Mouse (Mus musculus) hematopoietic stem cell, adult 5-6 weeks (primary cell): ENCODE data around the gene Gclc. TPM values are rescaled to one million over a fixed set of nuclear protein-coding genes. Genes with fewer than 3 reads are reported as not detected.
A peak's percentile ranks its signal among the peaks of the same experiment; 100 is the strongest.

Experiments used
- ATAC-seq, 2 experiments: fragments of 125-278 bp in 1 of 2; replicated peaks in 1 of 2; 2 replicates each; pipeline ENCODE4 v1.8.0; 2016 to 2017; ENCODE audit warnings: inconsistent platforms in 2 of 2, mild to moderate bottlenecking in 2 of 2, moderate number of reproducible peaks in 2 of 2, low read depth in 1 of 2, moderate TSS enrichment in 1 of 2; ENCODE audit not compliant: low FRiP score in 2 of 2, poor library complexity in 2 of 2, severe bottlenecking in 2 of 2, insufficient read depth in 1 of 2, low TSS enrichment in 1 of 2
- total RNA-seq: library from RNA; stranded (forward); fragments of 172-1452, 232-1000 nt; gene quantifications from 2 replicates; pipeline ENCODE4 v1.2.3, GENCODE M21; 2017

Gclc gene
- total RNA-seq = 43.8 and 44.8 TPM in 2 replicates

- ATAC-seq = peak; percentile 42 to 55
Observed at GRCm38 (mm10) chr9:77753853-77754727, at the start of gene Gclc. TSS of gene Gclc (plus strand) at chr9:77754535.

- no peak for ATAC-seq
Observed at GRCm38 (mm10) chr9:77706515-77706914, 47.8 kb upstream of the Gclc start.

- no peak for ATAC-seq
Observed at GRCm38 (mm10) chr9:77707433-77708139, 46.7 kb upstream of the Gclc start.

- ATAC-seq = peak; percentile 66
Observed at GRCm38 (mm10) chr9:77708950-77709349, 45.4 kb upstream of the Gclc start.

- peak; percentile 54 to 63 for ATAC-seq
Observed at GRCm38 (mm10) chr9:77711021-77711569, 43.2 kb upstream of the Gclc start.

- ATAC-seq = no peak
Observed at GRCm38 (mm10) chr9:77712816-77713215, 41.5 kb upstream of the Gclc start.

GRCm38 (mm10) chr9:77713301-77713700, 41.0 kb upstream of the Gclc start:
- ATAC-seq = peak in 1 of 2 experiments; percentile 30; a peak in 1 of 4 replicates

GRCm38 (mm10) chr9:77715262-77715661, 39.1 kb upstream of the Gclc start:
- ATAC-seq = no peak

GRCm38 (mm10) chr9:77716009-77716408, 38.3 kb upstream of the Gclc start:
- ATAC-seq = peak in 1 of 2 experiments; percentile 37; a peak in 1 of 4 replicates

GRCm38 (mm10) chr9:77717831-77718435, 36.4 kb upstream of the Gclc start:
- ATAC-seq = no peak

- no peak for ATAC-seq
Observed at GRCm38 (mm10) chr9:77718816-77719411, 35.4 kb upstream of the Gclc start.

GRCm38 (mm10) chr9:77719675-77720074, 34.7 kb upstream of the Gclc start:
- no peak for ATAC-seq

GRCm38 (mm10) chr9:77722381-77722780, 32.0 kb upstream of the Gclc start:
- no peak for ATAC-seq

- no peak for ATAC-seq
Observed at GRCm38 (mm10) chr9:77724216-77724615, 30.1 kb upstream of the Gclc start.

GRCm38 (mm10) chr9:77725448-77725847, 28.9 kb upstream of the Gclc start:
- no peak for ATAC-seq

- no peak for ATAC-seq
Observed at GRCm38 (mm10) chr9:77726018-77726684, 28.2 kb upstream of the Gclc start.

GRCm38 (mm10) chr9:77727012-77727411, 27.3 kb upstream of the Gclc start:
- no peak for ATAC-seq
